Mouse (Mus musculus) adrenal gland, adult 2 months (tissue): Measurements from ENCODE around the gene Trib2. TPM values are rescaled to one million over a fixed set of nuclear protein-coding genes. Genes with fewer than 3 reads are reported as not detected.

Experiments used
- DNase-seq: peaks from one replicate; pipeline ENCODE4 v3.0.0; 2021
- polyA plus RNA-seq: library from polyadenylated mRNA; depleted of rRNA; stranded (reverse); fragments of >200 nt; gene quantifications from 2 replicates; pipeline ENCODE4 v1.2.3, GENCODE M21; 2012
- total RNA-seq, 2 experiments: library from RNA; stranded (reverse); gene quantifications; 2 replicates each; pipeline ENCODE4 v1.2.3; 2021

Gene Trib2
- total and polyA plus RNA-seq, 3 experiments, result 8.8 to 16.3 (median 10.7) TPM

- no peak for DNase-seq
These were observed 2.9 kb downstream of the Trib2 start for GRCm38 (mm10) chr12:15813819-15814165.

GRCm38 (mm10) chr12:15813133-15813818 lies 3.4 kb downstream of the Trib2 start:
- DNase-seq, result peak; percentile 28

GRCm38 (mm10) chr12:15812139-15812962 lies 4.4 kb downstream of the Trib2 start:
- no peak for DNase-seq

GRCm38 (mm10) chr12:15811682-15812081 lies 5.0 kb downstream of the Trib2 start:
- no peak for DNase-seq

- DNase-seq, result no peak
These were observed 5.8 kb downstream of the Trib2 start for GRCm38 (mm10) chr12:15810926-15811325.

GRCm38 (mm10) chr12:15809657-15810056 lies 7.1 kb downstream of the Trib2 start:
- DNase-seq, result no peak

GRCm38 (mm10) chr12:15809249-15809648 lies 7.5 kb downstream of the Trib2 start:
- DNase-seq, result no peak

GRCm38 (mm10) chr12:15808186-15808800 lies 8.4 kb downstream of the Trib2 start:
- no peak for DNase-seq

- peak; percentile 53 for DNase-seq
These were observed 11.8 kb downstream of the Trib2 start for GRCm38 (mm10) chr12:15804931-15805331.

GRCm38 (mm10) chr12:15803936-15804438 lies 12.7 kb downstream of the Trib2 start:
- no peak for DNase-seq

- no peak for DNase-seq
These were observed 15.2 kb downstream of the Trib2 start for GRCm38 (mm10) chr12:15801571-15801930.

- no peak for DNase-seq
These were observed 15.7 kb downstream of the Trib2 start for GRCm38 (mm10) chr12:15800914-15801570.

GRCm38 (mm10) chr12:15800196-15800913 lies 16.4 kb downstream of the Trib2 start:
- peak; percentile 64 for DNase-seq

- peak; percentile 64 for DNase-seq
These were observed 18.7 kb downstream of the Trib2 start for GRCm38 (mm10) chr12:15798019-15798418.

- no peak for DNase-seq
These were observed 20.8 kb downstream of the Trib2 start for GRCm38 (mm10) chr12:15795886-15796285.

- DNase-seq, result no peak
These were observed 23.4 kb downstream of the Trib2 start for GRCm38 (mm10) chr12:15793336-15793735.

- no peak for DNase-seq
These were observed 26.5 kb downstream of the Trib2 start for GRCm38 (mm10) chr12:15790181-15790580.

GRCm38 (mm10) chr12:15777047-15777446 lies 39.7 kb downstream of the Trib2 start:
- no peak for DNase-seq

- no peak for DNase-seq
These were observed 45.0 kb downstream of the Trib2 start for GRCm38 (mm10) chr12:15771686-15772085.

- no peak for DNase-seq
These were observed 48.2 kb downstream of the Trib2 start for GRCm38 (mm10) chr12:15768536-15768935.

GRCm38 (mm10) chr12:15765996-15766395 lies 50.7 kb downstream of the Trib2 start:
- peak; percentile 43 for DNase-seq

GRCm38 (mm10) chr12:15765238-15765637 lies 51.5 kb downstream of the Trib2 start:
- no peak for DNase-seq
